Mouse (Mus musculus) G1E (cell line): Measurements from ENCODE around the gene Bmpr1b. TPM values are rescaled to one million over a fixed set of nuclear protein-coding genes. Genes with fewer than 3 reads are reported as not detected.

Experiments
- ATAC-seq: 2 replicates; pipeline ENCODE4 v1.8.0; 2016; ENCODE audit warnings: mild to moderate bottlenecking; ENCODE audit not compliant: insufficient number of reproducible peaks, poor library complexity, low FRiP score, severe bottlenecking; ENCODE audit errors: extremely low read depth
- DNase-seq: peaks from one replicate; pipeline ENCODE4 v3.0.0; 2012; ENCODE audit warnings: low spot score
- H3K27me3 ChIP-seq: 2 replicates; pipeline ENCODE4 v1.6.1; 2012; ENCODE audit warnings: mild to moderate bottlenecking, low read length, inconsistent platforms; ENCODE audit not compliant: insufficient read depth
- H3K36me3 ChIP-seq: replicated peaks from 2 replicates; pipeline ENCODE3; 2012; ENCODE audit warnings: mild to moderate bottlenecking, inconsistent platforms
- H3K4me1 ChIP-seq: 2 replicates; pipeline ENCODE4 v1.6.1; 2012; ENCODE audit warnings: low read depth, low read length, inconsistent platforms, mixed read lengths; ENCODE audit not compliant: insufficient read depth
- H3K4me3 ChIP-seq: 2 replicates; pipeline ENCODE4 v1.5.1; 2012; ENCODE audit warnings: low read depth, mild to moderate bottlenecking, inconsistent platforms, low read length, moderate library complexity, mixed read lengths
- H3K9me3 ChIP-seq: replicated peaks from 2 replicates; pipeline ENCODE4 v1.6.1; 2012; ENCODE audit warnings: inconsistent platforms
- CTCF ChIP-seq: IDR thresholded peaks from 2 replicates; pipeline ENCODE4 v1.5.1; 2012; ENCODE audit warnings: low read depth, low read length, inconsistent platforms, mixed read lengths
- GATA1 ChIP-seq: IDR thresholded peaks from 2 replicates; pipeline ENCODE4 v1.6.1; 2012; ENCODE audit warnings: borderline replicate concordance, low read length, inconsistent platforms, mixed read lengths
- GATA2 ChIP-seq: IDR thresholded peaks from 2 replicates; pipeline ENCODE4 v1.6.1; 2012; ENCODE audit warnings: low read depth, low read length, inconsistent platforms, borderline replicate concordance
- POLR2AphosphoS5 ChIP-seq: IDR thresholded peaks from 2 replicates; pipeline ENCODE4 v1.6.1; 2012; ENCODE audit warnings: low read depth, low read length, inconsistent platforms; ENCODE audit not compliant: insufficient replicate concordance
- TAL1 ChIP-seq: conservative IDR thresholded peaks from 2 replicates; pipeline ENCODE4 v1.6.1; 2012; ENCODE audit warnings: low read depth, low read length, inconsistent platforms, mixed read lengths
- polyA plus RNA-seq: library from polyadenylated mRNA; stranded (reverse); fragments of >175 nt; gene quantifications from 2 replicates; pipeline ENCODE4 v1.2.3, GENCODE M21; 2012
- total RNA-seq, 2 experiments: library from RNA; stranded (forward) in 1 of 2; stranded (reverse) in 1 of 2; fragments of 200-1000 nt in 1 of 2; fragments of >200 nt in 1 of 2; fragmentation: Nextera tagmentation in 1 of 2; gene quantifications; 2 replicates each; pipeline ENCODE4 v1.2.3; 2014 to 2017

Gene Bmpr1b
- total and polyA plus RNA-seq, 3 experiments, result 0.11 TPM; not detected in 2

GRCm38 (mm10) chr3:142122376-142122775 is 46.8 kb downstream of the Bmpr1b start:
- H3K4me3 ChIP-seq, result no peak overlapping the region
- DNase-seq, result no peak
- TF ChIP-seq GATA1 (no peak), GATA2 (no peak), TAL1 (no peak), POLR2AphosphoS5 (no peak), CTCF (no peak)
- ATAC-seq, result no peak
- H3K9me3 ChIP-seq, result no peaks in the 10 kb centered on the region
- 0 out of 2 replicates have a peak, but pooled peaks cover 4% of the 10 kb centered on the region for H3K27me3 ChIP-seq
- no peaks in the 10 kb centered on the region for H3K36me3 ChIP-seq
- H3K4me1 ChIP-seq, result no peaks in the 10 kb centered on the region

- no peaks in the 10 kb centered on the region for H3K4me1 ChIP-seq
- H3K36me3 ChIP-seq, result no peaks in the 10 kb centered on the region
- H3K9me3 ChIP-seq, result no peaks in the 10 kb centered on the region
- TF ChIP-seq POLR2AphosphoS5 (no peak), CTCF (no peak), TAL1 (no peak), GATA2 (no peak), GATA1 (no peak)
- ATAC-seq (no peak), DNase-seq (no peak)
- H3K4me3 ChIP-seq, result no peak overlapping the region
- H3K27me3 ChIP-seq, result 0 out of 2 replicates have a peak, but pooled peaks cover 4% of the 10 kb centered on the region
These were observed 48.4 kb downstream of the Bmpr1b start for GRCm38 (mm10) chr3:142120795-142121194.

- no peak for TF ChIP-seq POLR2AphosphoS5
- TF ChIP-seq GATA2, result no peak
- TF ChIP-seq GATA1, result no peak
- TF ChIP-seq TAL1, result no peak
- no peak for TF ChIP-seq CTCF
- DNase-seq (no peak), ATAC-seq (no peak)
- Histone ChIP-seq H3K4me3 (no peak overlapping the region), H3K27me3 (0 out of 2 replicates have a peak, but pooled peaks cover under 1% of the 10 kb centered on the region), H3K36me3 (no peaks in the 10 kb centered on the region), H3K4me1 (no peaks in the 10 kb centered on the region), H3K9me3 (no peaks in the 10 kb centered on the region)
These were observed 54.4 kb downstream of the Bmpr1b start for GRCm38 (mm10) chr3:142114762-142115316.

- DNase-seq, result no peak
- no peak for TF ChIP-seq TAL1
- Histone ChIP-seq H3K36me3 (no peaks in the 10 kb centered on the region), H3K27me3 (no peaks in the 10 kb centered on the region), H3K4me3 (no peak overlapping the region), H3K9me3 (no peaks in the 10 kb centered on the region), H3K4me1 (no peaks in the 10 kb centered on the region)
- no peak for ATAC-seq
These were observed 55.0 kb downstream of the Bmpr1b start for GRCm38 (mm10) chr3:142114190-142114589.

GRCm38 (mm10) chr3:142113208-142113607 is 56.0 kb downstream of the Bmpr1b start:
- no peaks in the 10 kb centered on the region for H3K9me3 ChIP-seq
- no peak overlapping the region for H3K4me3 ChIP-seq
- no peaks in the 10 kb centered on the region for H3K27me3 ChIP-seq
- H3K36me3 ChIP-seq, result no peaks in the 10 kb centered on the region
- DNase-seq (no peak), ATAC-seq (no peak)
- TF ChIP-seq GATA1 (no peak), GATA2 (no peak), TAL1 (no peak), CTCF (no peak), POLR2AphosphoS5 (no peak)
- no peaks in the 10 kb centered on the region for H3K4me1 ChIP-seq

- Histone ChIP-seq H3K27me3 (no peaks in the 10 kb centered on the region), H3K4me1 (no peaks in the 10 kb centered on the region), H3K36me3 (no peaks in the 10 kb centered on the region), H3K9me3 (no peaks in the 10 kb centered on the region), H3K4me3 (no peak overlapping the region)
- ATAC-seq, result no peak
- no peak for TF ChIP-seq CTCF
- no peak for TF ChIP-seq TAL1
- no peak for TF ChIP-seq POLR2AphosphoS5
- no peak for TF ChIP-seq GATA2
- no peak for TF ChIP-seq GATA1
- no peak for DNase-seq
These were observed 63.0 kb downstream of the Bmpr1b start for GRCm38 (mm10) chr3:142106227-142106626.

- ATAC-seq (no peak), DNase-seq (no peak)
- TF ChIP-seq CTCF, result no peak
- no peak for TF ChIP-seq TAL1
- no peak for TF ChIP-seq GATA1
- no peak for TF ChIP-seq GATA2
- no peak for TF ChIP-seq POLR2AphosphoS5
- Histone ChIP-seq H3K4me1 (no peaks in the 10 kb centered on the region), H3K36me3 (no peaks in the 10 kb centered on the region), H3K27me3 (no peaks in the 10 kb centered on the region), H3K9me3 (no peaks in the 10 kb centered on the region), H3K4me3 (no peak overlapping the region)
These were observed 65.0 kb downstream of the Bmpr1b start for GRCm38 (mm10) chr3:142104027-142104805.
